Mouse (Mus musculus) bone marrow macrophage, adult 2 months (primary cell): Measurements from ENCODE around the gene Ssbp2. TPM values are rescaled to one million over a fixed set of nuclear protein-coding genes. Genes with fewer than 3 reads are reported as not detected.

Experiments used
- H3K27ac ChIP-seq: 2 replicates; pipeline ENCODE4 v1.5.1; 2012; ENCODE audit warnings: low read depth, low read length; ENCODE audit not compliant: insufficient read depth
- H3K4me1 ChIP-seq: 2 replicates; pipeline ENCODE4 v1.6.1; 2012; ENCODE audit warnings: low read length; ENCODE audit not compliant: control insufficient read depth, insufficient read depth
- H3K4me3 ChIP-seq: 2 replicates; pipeline ENCODE4 v1.5.1; 2012; ENCODE audit warnings: mild to moderate bottlenecking, low read length, moderate library complexity; ENCODE audit not compliant: insufficient read depth
- CTCF ChIP-seq: IDR thresholded peaks from 2 replicates; pipeline ENCODE4 v1.5.1; 2012; ENCODE audit warnings: low read depth, mild to moderate bottlenecking, low read length, moderate library complexity
- POLR2A ChIP-seq: IDR thresholded peaks from 2 replicates; pipeline ENCODE4 v1.6.1; 2012; ENCODE audit warnings: mild to moderate bottlenecking, low read depth, low read length, borderline replicate concordance
- polyA plus RNA-seq: library from polyadenylated mRNA; stranded (reverse); fragments of >200 nt; gene quantifications from 2 replicates; pipeline ENCODE4 v1.2.4, GENCODE M21; 2012; ENCODE audit not compliant: missing spikeins, insufficient read depth, insufficient read length

The Ssbp2 gene
- polyA plus RNA-seq, 1 experiment, result 8.5 TPM

GRCm38 (mm10) chr13:91702337-91702736, 242.3 kb downstream of the Ssbp2 start:
- no peak overlapping the region for H3K27ac ChIP-seq
- H3K4me3 ChIP-seq, result peak overlapping the region; percentile 16; the same call in 1 of the 2 replicates
- H3K4me1 ChIP-seq, result peaks cover 5% of the 10 kb centered on the region
- no peak for TF ChIP-seq POLR2A
- no peak for TF ChIP-seq CTCF

DNA sequence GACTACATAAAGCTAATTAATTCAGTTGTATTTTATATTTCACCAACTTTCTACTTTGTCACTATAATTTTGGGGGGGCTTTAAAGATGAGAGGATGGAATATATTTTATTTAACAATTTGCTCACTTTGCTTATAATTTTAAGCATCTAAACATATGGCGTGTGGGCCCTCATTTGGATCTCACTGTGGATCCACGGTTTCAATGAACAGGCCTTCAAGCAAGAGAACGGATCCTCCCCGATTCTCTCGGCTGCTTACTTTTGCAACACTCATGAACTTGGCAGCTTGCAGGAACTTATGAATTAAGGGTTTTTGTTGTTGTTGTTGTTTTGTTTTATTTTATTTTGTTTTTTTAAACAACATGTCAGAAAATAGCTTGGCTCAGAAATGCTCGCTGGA, 259.4 kb downstream of the Ssbp2 start:
- Histone ChIP-seq H3K4me1 (0 out of 2 replicates have a peak, but pooled peaks cover 2% of the 10 kb centered on the region), H3K27ac (no peak overlapping the region), H3K4me3 (no peak overlapping the region)
- TF ChIP-seq POLR2A, result no peak
- no peak for TF ChIP-seq CTCF

- peaks cover 5% of the 10 kb centered on the region for H3K4me1 ChIP-seq
- TF ChIP-seq CTCF (no peak), POLR2A (no peak)
- H3K4me3 ChIP-seq, result no peak overlapping the region
- H3K27ac ChIP-seq, result no peak overlapping the region
Observed at GRCm38 (mm10) chr13:91723108-91723735, 263.1 kb downstream of the Ssbp2 start.

DNA sequence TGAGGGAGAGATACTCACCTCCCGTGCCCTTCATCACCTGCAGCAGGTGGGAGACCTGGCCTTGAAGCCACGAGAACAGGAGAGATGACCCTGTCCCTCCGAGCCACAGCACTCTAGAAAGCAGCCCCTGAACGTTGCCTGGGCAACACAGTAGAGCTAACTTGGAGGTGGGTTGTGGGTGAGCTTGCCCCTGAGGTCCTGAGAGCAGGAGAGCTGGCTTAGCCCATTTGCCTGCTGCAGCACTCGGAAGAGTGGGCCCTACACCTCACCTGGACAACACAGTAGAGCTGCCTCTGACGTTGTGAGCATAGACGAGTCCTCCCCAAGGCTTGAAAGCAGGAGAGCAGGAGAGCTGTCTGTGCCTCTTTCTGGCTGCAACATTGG, 263.6 kb downstream of the Ssbp2 start:
- no peak overlapping the region for H3K4me3 ChIP-seq
- H3K27ac ChIP-seq, result no peak overlapping the region
- TF ChIP-seq POLR2A (no peak), CTCF (no peak)
- peaks cover 5% of the 10 kb centered on the region for H3K4me1 ChIP-seq

- Histone ChIP-seq H3K4me1 (peaks cover 5% of the 10 kb centered on the region), H3K4me3 (no peak overlapping the region), H3K27ac (no peak overlapping the region)
- TF ChIP-seq POLR2A (no peak), CTCF (no peak)
Observed at GRCm38 (mm10) chr13:91724211-91724610, 264.1 kb downstream of the Ssbp2 start.

- TF ChIP-seq POLR2A, result no peak
- TF ChIP-seq CTCF, result no peak
- H3K4me1 ChIP-seq, result peaks cover 5% of the 10 kb centered on the region
- no peak overlapping the region for H3K27ac ChIP-seq
- no peak overlapping the region for H3K4me3 ChIP-seq
Observed at GRCm38 (mm10) chr13:91725130-91725529, 265.0 kb downstream of the Ssbp2 start.

- no peak for TF ChIP-seq POLR2A
- TF ChIP-seq CTCF, result no peak
- H3K4me1 ChIP-seq, result peaks cover 5% of the 10 kb centered on the region
Observed at GRCm38 (mm10) chr13:91727899-91728298, 267.8 kb downstream of the Ssbp2 start.

DNA sequence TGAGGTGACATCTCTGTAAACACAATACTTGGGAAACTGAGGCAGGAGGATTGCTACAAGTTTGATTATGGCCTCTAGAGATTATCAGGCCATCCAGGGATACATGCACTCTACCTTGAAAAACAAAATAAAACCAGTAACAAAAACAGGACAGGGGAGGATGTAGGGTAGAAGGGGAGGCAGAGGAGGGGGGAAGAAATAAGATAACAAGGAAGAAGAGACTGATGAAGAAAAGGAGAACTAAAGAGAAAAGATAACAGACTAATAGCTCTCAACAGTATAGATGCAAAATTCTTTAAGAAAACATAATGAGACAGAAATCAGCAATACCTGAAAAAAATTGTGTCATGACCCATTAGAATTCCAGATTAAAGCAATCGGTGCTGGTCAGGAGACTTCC, 277.1 kb downstream of the Ssbp2 start:
- Histone ChIP-seq H3K27ac (no peak overlapping the region), H3K4me3 (no peak overlapping the region), H3K4me1 (no peaks in the 10 kb centered on the region)
- TF ChIP-seq CTCF (no peak), POLR2A (no peak)

More at GRCm38 (mm10) chr13:91727899-91728298, 267.8 kb downstream of the Ssbp2 start:
- no peak overlapping the region for H3K27ac ChIP-seq
- H3K4me3 ChIP-seq, result no peak overlapping the region

GRCm38 (mm10) chr13:91740851-91741250, 280.8 kb downstream of the Ssbp2 start:
- TF ChIP-seq POLR2A (no peak), CTCF (no peak)
- H3K27ac ChIP-seq, result no peak overlapping the region
- no peaks in the 10 kb centered on the region for H3K4me1 ChIP-seq
- no peak overlapping the region for H3K4me3 ChIP-seq

- Histone ChIP-seq H3K27ac (no peak within 1 kb of the TSS), H3K4me1 (no peaks in the 10 kb centered on the region), H3K4me3 (no peak within 1 kb of the TSS)
- TF ChIP-seq POLR2A (no peak), CTCF (no peak)
Observed at GRCm38 (mm10) chr13:91741280-91742047, 281.4 kb downstream of the Ssbp2 start, which contains the start of gene Acot12. Acot12 (plus strand) TSS chr13:91741512.
